Mouse (Mus musculus): ENCODE results near the gene Rpl37. TPM values are rescaled to one million over a fixed set of nuclear protein-coding genes. Genes with fewer than 3 reads are reported as not detected.
"Not testable (repeated sequence)": the region's sequence is repeated elsewhere in the genome, so short reads cannot be mapped to it uniquely, and the experiment has no call there.

The Rpl37 gene
- polyA plus RNA-seq, 1 experiment from 2014 or later = 412 TPM

DNA sequence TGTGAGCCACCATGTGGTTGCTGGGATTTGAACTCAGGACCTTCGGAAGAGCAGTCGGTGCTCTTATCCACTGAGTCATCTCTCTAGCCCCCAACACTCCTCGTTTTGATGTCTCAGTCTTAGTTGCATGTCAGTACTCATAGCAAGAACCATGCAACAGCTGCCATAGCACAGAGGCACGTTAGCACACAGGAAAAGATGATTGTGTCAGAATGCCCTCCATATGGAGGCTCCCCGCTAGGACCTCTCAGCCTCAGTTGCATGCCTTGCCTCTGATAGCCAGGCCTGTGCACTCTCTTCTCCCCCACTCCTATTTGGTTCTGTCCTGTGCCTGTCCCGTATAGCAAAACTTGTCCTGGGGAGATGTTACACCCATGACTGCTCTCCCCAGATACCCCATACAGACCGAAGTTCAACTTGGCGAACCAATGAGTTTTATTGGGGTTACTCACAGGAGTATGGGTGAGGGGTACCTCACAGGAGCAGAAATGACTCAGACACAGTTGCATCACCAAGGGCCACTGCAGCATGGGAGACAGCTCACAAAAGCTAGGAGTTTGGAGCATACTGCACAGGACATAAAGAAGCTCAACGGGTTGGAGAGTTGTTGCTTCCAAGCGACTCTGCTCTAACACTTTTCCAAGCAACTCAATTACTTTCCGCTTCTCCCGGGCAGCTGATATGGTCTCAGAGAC is 12.8 kb downstream of the Rpl37 start:
- WGBS (ENCODE audit: insufficient replicate concordance) = 82% methylated on average over 12 of the region's 12 CpGs
- H3K4me1 ChIP-seq (ENCODE audit: insufficient read depth) = peaks cover 8% of the 10 kb centered on the region
- peaks cover 5% of the 10 kb centered on the region for H3K36me3 ChIP-seq (replicated peaks; ENCODE audit: insufficient read depth, low read length)
- H3K9me3 ChIP-seq (ENCODE audit: low read length) = no peaks in the 10 kb centered on the region
- no peak overlapping the region for H3K27ac ChIP-seq (ENCODE audit: low read depth)
- ATAC-seq (no peak), DNase-seq (no peak)
- TF ChIP-seq EP300 (IDR thresholded peaks at IDR 0.05; ENCODE audit: low read depth) (no peak), CTCF (IDR thresholded peaks at IDR 0.05; ENCODE audit: low read depth) (no peak)
- H3K4me3 ChIP-seq (ENCODE audit: low read depth, low read length) = no peak overlapping the region
- no peaks in the 10 kb centered on the region for H3K27me3 ChIP-seq (ENCODE audit: insufficient read depth, low read length)
- H3K9ac ChIP-seq (replicated peaks) = no peak overlapping the region
- no peak overlapping the region for H3K4me2 ChIP-seq (ENCODE audit: low read depth, low read length)

DNA sequence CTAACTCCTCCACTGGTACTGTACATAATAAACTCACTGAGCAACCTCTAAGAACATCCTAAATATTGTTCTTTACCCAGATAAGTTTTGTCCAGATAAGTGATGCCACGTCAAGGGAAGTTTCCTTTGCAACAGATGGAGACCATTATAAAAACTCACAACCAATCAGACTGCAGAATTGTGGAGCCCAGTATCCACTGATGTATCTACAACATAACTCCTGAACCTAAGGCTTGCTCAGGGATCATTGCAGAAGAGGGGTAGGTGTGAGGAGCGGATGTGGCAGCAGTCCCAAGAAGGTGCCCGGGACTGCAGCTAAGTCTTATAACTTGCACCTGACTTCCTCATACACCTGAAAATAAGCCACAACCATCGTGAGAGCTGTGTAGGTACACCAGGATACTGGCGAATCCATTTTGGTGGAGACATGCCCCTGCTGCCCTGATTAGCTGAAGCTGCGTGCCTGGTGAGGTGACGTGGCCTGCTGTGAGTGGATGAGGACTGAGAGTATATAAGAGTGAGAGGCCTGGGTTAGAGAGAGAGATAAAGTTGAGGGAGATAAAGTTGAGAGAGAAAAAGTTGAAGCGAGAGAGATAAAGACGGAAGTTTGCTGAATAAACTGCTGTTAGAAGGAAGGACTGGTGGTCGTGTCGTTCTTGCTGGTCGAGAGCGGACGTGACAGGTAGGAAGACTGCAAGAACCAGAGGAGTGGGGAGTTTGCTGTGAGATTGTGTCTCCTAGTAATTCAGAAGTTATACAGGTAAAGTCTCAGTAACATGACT is 14.6 kb downstream of the Rpl37 start:
- WGBS (ENCODE audit: insufficient replicate concordance) = 57% methylated on average over 14 of the region's 14 CpGs
- not testable (repeated sequence) for DNase-seq; H3K9me3 ChIP-seq (ENCODE audit: low read length); H3K27me3 ChIP-seq (ENCODE audit: insufficient read depth, low read length); H3K4me3 ChIP-seq (ENCODE audit: low read depth, low read length); ATAC-seq; H3K36me3 ChIP-seq (replicated peaks; ENCODE audit: insufficient read depth, low read length)
- H3K4me1 ChIP-seq (ENCODE audit: insufficient read depth) = peaks cover 11% of the 10 kb centered on the region
- 0 out of 2 replicates have a peak overlapping the region, but pooled peaks have one; percentile 26 for H3K9ac ChIP-seq (replicated peaks)
- peak overlapping the region; percentile 12; the same call in 1 of the 2 replicates for H3K27ac ChIP-seq (ENCODE audit: low read depth)
- peak overlapping the region; percentile 44; the same call in 1 of the 2 replicates for H3K4me2 ChIP-seq (ENCODE audit: low read depth, low read length)
- TF ChIP-seq EP300 (IDR thresholded peaks at IDR 0.05; ENCODE audit: low read depth) = peak; percentile 16; the same call in 1 of the 2 replicates

DNA sequence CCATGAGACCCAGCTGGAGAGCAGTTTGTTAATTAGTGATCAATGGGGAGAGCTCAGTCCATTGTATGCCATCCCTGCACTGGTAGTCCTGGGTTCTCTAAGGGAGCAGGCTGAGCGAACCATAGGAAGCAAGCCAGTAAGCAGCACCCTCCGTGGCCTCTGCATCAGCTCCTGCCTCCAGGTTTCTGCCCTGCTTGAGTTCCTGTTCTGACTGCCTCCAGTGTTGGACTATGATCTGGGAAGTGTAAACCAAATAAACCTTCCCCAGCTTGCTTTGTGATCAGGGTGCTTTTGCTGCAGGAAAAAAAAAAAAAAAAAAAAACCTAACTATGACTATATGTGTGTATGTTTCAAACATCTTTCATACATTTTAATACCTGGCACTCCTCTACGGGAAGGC is 16.9 kb downstream of the Rpl37 start:
- no peak overlapping the region for H3K4me3 ChIP-seq (ENCODE audit: low read depth, low read length)
- H3K36me3 ChIP-seq (replicated peaks; ENCODE audit: insufficient read depth, low read length) = no peaks in the 10 kb centered on the region
- no peak overlapping the region for H3K9ac ChIP-seq (replicated peaks)
- no peak overlapping the region for H3K27ac ChIP-seq (ENCODE audit: low read depth)
- 63% methylated on average over 3 of the region's 3 CpGs for WGBS (ENCODE audit: insufficient replicate concordance)
- H3K27me3 ChIP-seq (ENCODE audit: insufficient read depth, low read length) = no peaks in the 10 kb centered on the region
- peaks cover 18% of the 10 kb centered on the region for H3K4me1 ChIP-seq (ENCODE audit: insufficient read depth)
- TF ChIP-seq EP300 (IDR thresholded peaks at IDR 0.05; ENCODE audit: low read depth) (no peak), CTCF (IDR thresholded peaks at IDR 0.05; ENCODE audit: low read depth) (no peak)
- H3K4me2 ChIP-seq (ENCODE audit: low read depth, low read length) = no peak overlapping the region
- ATAC-seq = no peak
- H3K9me3 ChIP-seq (ENCODE audit: low read length) = no peaks in the 10 kb centered on the region
- DNase-seq = no peak

DNA sequence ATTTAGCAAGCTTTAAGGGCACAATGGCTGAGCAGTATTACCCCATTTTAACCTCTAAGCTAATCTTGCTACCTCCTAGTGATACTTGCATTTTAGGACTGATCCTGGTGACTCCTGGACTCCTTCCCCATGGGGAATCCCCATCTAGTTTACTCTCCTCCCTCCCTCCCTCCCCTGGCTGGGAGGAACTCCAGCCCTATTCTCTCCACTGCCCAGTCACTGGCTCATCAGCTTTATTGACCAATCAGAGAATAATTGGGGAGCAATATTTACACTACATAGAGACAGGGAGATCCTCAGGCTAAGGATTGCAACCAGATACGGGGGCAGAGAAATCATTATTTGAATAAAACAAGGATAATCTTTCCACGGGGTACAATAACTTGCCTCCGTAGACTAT is 17.7 kb downstream of the Rpl37 start:
- no peaks in the 10 kb centered on the region for H3K36me3 ChIP-seq (replicated peaks; ENCODE audit: insufficient read depth, low read length)
- no peak for TF ChIP-seq CTCF (IDR thresholded peaks at IDR 0.05; ENCODE audit: low read depth)
- H3K27me3 ChIP-seq (ENCODE audit: insufficient read depth, low read length) = no peaks in the 10 kb centered on the region
- peaks cover 20% of the 10 kb centered on the region for H3K4me1 ChIP-seq (ENCODE audit: insufficient read depth)
- H3K4me2 ChIP-seq (ENCODE audit: low read depth, low read length) = 0 out of 2 replicates have a peak overlapping the region, but pooled peaks have one; percentile 4
- ATAC-seq = peak; percentile 61
- no peak for DNase-seq
- H3K4me3 ChIP-seq (ENCODE audit: low read depth, low read length) = no peak overlapping the region
- H3K9me3 ChIP-seq (ENCODE audit: low read length) = no peaks in the 10 kb centered on the region
- 69% methylated on average over 3 of the region's 3 CpGs for WGBS (ENCODE audit: insufficient replicate concordance)
- H3K9ac ChIP-seq (replicated peaks) = no peak overlapping the region
- no peak overlapping the region for H3K27ac ChIP-seq (ENCODE audit: low read depth)

DNA sequence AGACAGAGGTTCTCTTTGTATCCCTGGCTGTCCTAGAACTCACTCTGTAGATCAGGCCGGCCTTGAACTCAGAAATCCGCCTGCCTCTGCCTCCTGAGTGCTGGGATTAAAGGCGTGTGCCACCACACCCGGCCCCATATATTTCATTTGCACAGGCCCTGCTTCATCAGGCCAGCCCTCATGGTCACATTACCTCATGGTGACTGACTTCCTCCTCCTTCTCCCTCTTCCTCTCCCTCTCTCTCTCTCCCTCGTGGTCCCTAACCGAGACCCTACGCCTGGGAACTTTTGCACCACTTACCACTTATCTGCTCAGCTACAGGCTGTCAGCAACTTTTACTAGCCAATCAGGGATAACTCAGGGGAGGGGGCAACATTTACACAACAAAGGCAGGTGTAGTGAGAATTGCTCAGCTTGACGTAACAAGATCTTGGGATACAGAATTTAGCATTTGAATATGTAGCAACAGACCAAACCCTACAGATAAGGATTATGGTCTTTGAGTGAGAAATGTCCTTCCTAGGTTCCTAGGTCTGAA is 18.6 kb downstream of the Rpl37 start:
- ATAC-seq (no peak), DNase-seq (no peak)
- H3K27ac ChIP-seq (ENCODE audit: low read depth) = no peak overlapping the region
- no peaks in the 10 kb centered on the region for H3K27me3 ChIP-seq (ENCODE audit: insufficient read depth, low read length)
- H3K36me3 ChIP-seq (replicated peaks; ENCODE audit: insufficient read depth, low read length) = no peaks in the 10 kb centered on the region
- no peak overlapping the region for H3K4me3 ChIP-seq (ENCODE audit: low read depth, low read length)
- no peaks in the 10 kb centered on the region for H3K9me3 ChIP-seq (ENCODE audit: low read length)
- no peak overlapping the region for H3K9ac ChIP-seq (replicated peaks)
- no peak overlapping the region for H3K4me2 ChIP-seq (ENCODE audit: low read depth, low read length)
- WGBS (ENCODE audit: insufficient replicate concordance) = 67% methylated on average over 8 of the region's 8 CpGs
- TF ChIP-seq CTCF (IDR thresholded peaks at IDR 0.05; ENCODE audit: low read depth) (no peak), EP300 (IDR thresholded peaks at IDR 0.05; ENCODE audit: low read depth) (no peak)
- peaks cover 22% of the 10 kb centered on the region for H3K4me1 ChIP-seq (ENCODE audit: insufficient read depth)
